Mouse (Mus musculus) neural tube, embryonic 13.5 days (tissue): ENCODE data around the gene Hsd3b2. TPM values are rescaled to one million over a fixed set of nuclear protein-coding genes. Genes with fewer than 3 reads are reported as not detected.
"Not testable (repeated sequence)": the region's sequence is repeated elsewhere in the genome, so short reads cannot be mapped to it uniquely, and the experiment has no call there.

Experiments used
- ATAC-seq: fragments of 200-750 bp; cut with Nextera tagmentation; 2 replicates; pipeline ENCODE4 v1.8.0; 2017; ENCODE audit warnings: low read depth, mild to moderate bottlenecking, moderate TSS enrichment, moderate library complexity
- H3K27ac ChIP-seq: fragments of 300-500 bp; sonication (generic); replicated peaks from 2 replicates; pipeline ENCODE4 v1.5.1; 2015; ENCODE audit warnings: moderate library complexity, mild to moderate bottlenecking, inconsistent platforms
- H3K27me3 ChIP-seq: fragments of 300-500 bp; sonication (generic); 2 replicates; pipeline ENCODE4 v1.6.1; 2015; ENCODE audit warnings: mild to moderate bottlenecking, inconsistent platforms
- H3K36me3 ChIP-seq: fragments of 300-500 bp; sonication (generic); 2 replicates; pipeline ENCODE4 v1.6.1; 2015; ENCODE audit warnings: mild to moderate bottlenecking, inconsistent platforms
- H3K4me1 ChIP-seq: fragments of 300-500 bp; sonication (generic); replicated peaks from 2 replicates; pipeline ENCODE4 v1.6.1; 2015; ENCODE audit warnings: inconsistent platforms
- H3K4me2 ChIP-seq: fragments of 300-500 bp; sonication (generic); 2 replicates; pipeline ENCODE4 v1.6.1; 2015; ENCODE audit warnings: inconsistent platforms, mild to moderate bottlenecking, moderate library complexity
- H3K4me3 ChIP-seq: fragments of 300-500 bp; sonication (generic); 2 replicates; pipeline ENCODE4 v1.5.1; 2015; ENCODE audit warnings: mild to moderate bottlenecking, inconsistent platforms
- H3K9ac ChIP-seq: fragments of 300-500 bp; sonication (generic); 2 replicates; pipeline ENCODE4 v1.6.1; 2015; ENCODE audit warnings: moderate library complexity, mild to moderate bottlenecking, inconsistent platforms
- H3K9me3 ChIP-seq: fragments of 300-500 bp; sonication (generic); 2 replicates; pipeline ENCODE4 v1.6.1; 2016; ENCODE audit warnings: inconsistent platforms
- WGBS: fragments of 180-500 bp; shearing (Covaris S2); methylation state at CpG from one replicate; pipeline ENCODE4 v1.1.7; 2015; 5-methylcytosine and 5-hydroxymethylcytosine counted together
- polyA plus RNA-seq: library from polyadenylated mRNA; unstranded; fragments of >200 nt; fragmentation: Nextera tagmentation; extraction: Ambion mirVana; gene quantifications from 2 replicates; pipeline ENCODE4 v1.2.1, GENCODE M21; 2015

The Hsd3b2 gene
- not detected in 2 replicates for polyA plus RNA-seq

DNA sequence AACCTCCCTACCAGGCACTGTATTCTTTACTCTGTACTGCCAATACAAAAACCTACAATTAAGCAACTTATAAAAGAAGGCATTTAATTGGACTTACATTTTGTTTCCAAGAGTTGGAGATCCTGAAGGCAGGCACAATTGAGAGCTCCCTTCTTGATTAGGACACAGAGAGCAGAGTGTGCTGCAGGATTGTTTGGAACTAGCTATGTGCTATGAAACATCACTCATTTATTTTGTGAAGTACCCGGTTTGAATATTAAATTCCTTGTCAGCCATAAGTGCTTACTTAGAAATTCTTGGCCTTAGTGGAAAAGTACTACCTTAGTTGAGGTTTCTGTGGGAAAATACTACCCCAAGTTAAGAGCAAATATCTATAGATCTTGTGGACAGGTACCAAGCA lies at the start of gene Hsd3b2:
TSS of gene Hsd3b2 (minus strand) at position 168 of the 400 bp plus-strand sequence.
- 72% methylated on average over 1 of the region's 1 CpGs for WGBS
- Histone ChIP-seq H3K36me3 (no peaks in the 10 kb centered on the region), H3K27me3 (no peaks in the 10 kb centered on the region), H3K9me3 (no peaks in the 10 kb centered on the region), H3K9ac (no peak within 1 kb of the TSS), H3K27ac (no peak within 1 kb of the TSS), H3K4me3 (no peak within 1 kb of the TSS), H3K4me1 (no peaks in the 10 kb centered on the region), H3K4me2 (no peak within 1 kb of the TSS)
- ATAC-seq, result no peak

DNA sequence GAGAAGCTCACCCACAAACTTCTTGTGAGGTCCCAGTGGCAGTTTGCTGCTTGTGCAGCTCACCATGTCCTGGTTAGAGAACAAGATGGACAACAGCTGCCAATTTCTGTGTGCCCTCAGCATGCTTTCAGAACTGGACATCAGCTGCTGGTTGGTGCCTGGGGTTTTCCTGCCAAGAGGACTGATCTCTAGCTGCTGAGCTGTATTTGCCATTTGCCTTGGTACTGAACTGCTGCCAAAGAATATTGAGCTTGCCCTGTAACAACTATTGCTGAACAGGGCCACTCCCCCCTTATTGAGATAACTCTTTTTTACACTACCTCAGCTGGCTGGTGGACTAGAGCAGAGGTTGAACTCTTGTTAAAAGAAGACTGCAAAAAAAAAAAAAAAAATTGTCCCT lies 39.8 kb upstream of the Hsd3b2 start:
- no peak overlapping the region for H3K9ac ChIP-seq
- no peak overlapping the region for H3K27ac ChIP-seq
- H3K4me1 ChIP-seq, result no peaks in the 10 kb centered on the region
- no peak for ATAC-seq
- H3K4me2 ChIP-seq, result no peak overlapping the region
- no peaks in the 10 kb centered on the region for H3K27me3 ChIP-seq
- H3K4me3 ChIP-seq, result no peak overlapping the region
- H3K36me3 ChIP-seq, result no peaks in the 10 kb centered on the region
- H3K9me3 ChIP-seq, result no peaks in the 10 kb centered on the region

DNA sequence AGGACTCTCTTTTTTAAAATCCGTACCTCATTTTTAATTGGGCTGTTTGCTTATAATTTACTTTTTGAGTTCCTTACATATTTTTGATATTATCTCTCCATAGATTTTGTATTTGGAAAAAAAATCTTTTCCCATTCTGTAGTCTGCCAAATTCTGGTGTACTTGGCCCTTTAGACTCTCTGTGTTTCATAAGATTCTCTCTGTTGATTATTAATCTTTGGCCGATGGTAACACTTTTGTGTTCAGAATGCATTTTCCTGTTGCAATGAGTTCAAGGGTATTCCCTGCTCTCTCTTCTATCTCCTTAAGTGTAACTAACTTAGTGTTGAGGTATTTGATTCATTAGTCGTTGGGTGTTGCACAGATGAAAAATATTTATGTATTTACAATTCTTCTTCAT lies 32.5 kb upstream of the Hsd3b2 start:
- no peaks in the 10 kb centered on the region for H3K36me3 ChIP-seq
- WGBS, result 90% methylated on average over 3 of the region's 3 CpGs

DNA sequence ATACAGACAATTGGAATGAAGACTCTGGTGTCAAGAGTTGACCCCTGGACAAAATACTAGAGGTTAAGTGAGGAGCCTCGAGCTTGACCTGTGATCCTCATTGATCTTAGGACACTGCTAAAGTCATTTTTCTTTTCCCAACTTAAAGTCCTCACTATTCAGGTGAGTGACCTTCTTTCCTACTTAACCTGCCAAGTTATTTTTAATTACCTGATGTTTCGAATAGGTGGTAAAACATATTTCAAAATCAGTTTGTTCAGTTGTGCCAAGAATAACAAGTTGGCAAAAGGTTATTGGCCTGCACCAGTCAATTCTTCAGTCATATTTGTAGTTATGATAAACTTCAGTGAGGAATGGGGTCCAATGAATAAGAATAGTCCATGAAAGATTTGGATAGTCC lies 27.8 kb upstream of the Hsd3b2 start:
- no peaks in the 10 kb centered on the region for H3K27me3 ChIP-seq
- H3K4me2 ChIP-seq, result no peak overlapping the region
- H3K9me3 ChIP-seq, result no peaks in the 10 kb centered on the region
- no peaks in the 10 kb centered on the region for H3K4me1 ChIP-seq
- no peak overlapping the region for H3K4me3 ChIP-seq
- H3K9ac ChIP-seq, result no peak overlapping the region
- no peak for ATAC-seq
- WGBS, result 74% methylated on average over 2 of the region's 2 CpGs
- no peak overlapping the region for H3K27ac ChIP-seq
- no peaks in the 10 kb centered on the region for H3K36me3 ChIP-seq

More for the DNA sequence above, 32.5 kb upstream of the Hsd3b2 start:
- Histone ChIP-seq H3K27ac (no peak overlapping the region), H3K4me1 (no peaks in the 10 kb centered on the region), H3K9ac (no peak overlapping the region), H3K4me3 (no peak overlapping the region), H3K9me3 (no peaks in the 10 kb centered on the region), H3K27me3 (no peaks in the 10 kb centered on the region), H3K4me2 (no peak overlapping the region)
- ATAC-seq, result no peak

DNA sequence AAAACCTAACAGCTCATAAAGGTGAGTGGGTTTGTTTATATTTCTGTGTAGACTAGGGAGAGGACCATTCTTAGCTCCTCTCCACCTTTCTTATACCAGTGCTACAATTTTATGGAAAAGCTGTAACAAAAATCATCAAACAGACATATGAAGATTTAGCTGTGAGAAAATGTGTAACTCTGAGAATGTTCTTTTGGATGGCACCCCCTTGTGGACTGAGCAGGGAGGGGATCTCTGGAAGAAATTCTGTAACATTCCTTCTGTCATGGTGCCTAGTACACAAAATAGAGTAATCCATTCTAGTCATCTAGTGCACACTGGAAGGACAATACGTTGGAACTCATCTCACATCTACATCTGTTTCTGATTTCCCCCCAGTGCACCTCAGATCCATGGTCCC lies 16.7 kb upstream of the Hsd3b2 start:
- not testable (repeated sequence) for H3K27me3 ChIP-seq, H3K27ac ChIP-seq, H3K4me3 ChIP-seq, H3K9me3 ChIP-seq, H3K4me2 ChIP-seq, ATAC-seq, H3K9ac ChIP-seq, H3K4me1 ChIP-seq, H3K36me3 ChIP-seq
- 66% methylated on average over 1 of the region's 1 CpGs for WGBS

DNA sequence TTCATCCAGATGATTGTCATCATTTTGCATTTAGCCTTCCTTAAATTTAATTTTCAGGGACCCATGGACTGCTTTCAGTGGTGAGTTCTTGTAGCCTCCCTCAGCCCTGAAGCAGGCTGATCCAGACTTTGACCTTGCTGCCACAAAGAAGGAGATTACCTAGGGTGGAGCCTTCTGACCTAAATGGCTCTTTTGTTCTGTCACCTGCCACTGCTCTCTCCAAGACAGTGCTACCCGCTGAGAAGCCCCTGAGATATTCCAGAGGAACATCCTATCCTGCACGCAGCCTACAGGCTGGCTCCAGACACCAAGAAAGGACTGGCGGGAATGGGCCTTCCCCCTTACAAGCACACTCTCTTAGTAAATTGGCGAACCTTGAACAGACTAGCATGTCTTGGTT lies 10.0 kb upstream of the Hsd3b2 start:
- Histone ChIP-seq H3K27ac (no peak overlapping the region), H3K9ac (no peak overlapping the region), H3K27me3 (no peaks in the 10 kb centered on the region), H3K4me1 (no peaks in the 10 kb centered on the region), H3K9me3 (no peaks in the 10 kb centered on the region), H3K36me3 (no peaks in the 10 kb centered on the region), H3K4me3 (no peak overlapping the region), H3K4me2 (no peak overlapping the region)
- WGBS, result 66% methylated on average over 4 of the region's 4 CpGs
- no peak for ATAC-seq

DNA sequence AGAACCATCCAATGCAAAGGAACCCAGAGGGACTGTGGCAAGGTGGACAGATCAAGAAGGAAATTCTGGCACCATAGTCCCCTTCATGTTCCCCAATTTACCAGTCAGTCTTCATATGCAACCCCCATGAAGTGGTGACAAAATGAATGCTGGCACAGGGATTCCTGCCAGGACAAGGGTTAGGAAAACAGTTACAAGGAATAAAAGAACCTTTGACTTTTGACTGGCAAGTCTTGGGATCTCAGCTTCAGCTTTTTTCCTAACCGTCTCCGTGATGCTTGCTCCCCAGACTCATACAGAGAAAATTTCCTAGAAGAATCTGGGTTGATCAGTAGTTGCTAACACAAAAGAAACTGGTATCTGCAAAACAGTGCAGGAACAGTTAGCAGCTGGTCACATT lies 9.4 kb upstream of the Hsd3b2 start:
- Histone ChIP-seq H3K4me2 (no peak overlapping the region), H3K4me1 (no peaks in the 10 kb centered on the region), H3K9ac (no peak overlapping the region), H3K27ac (no peak overlapping the region), H3K27me3 (no peaks in the 10 kb centered on the region), H3K9me3 (no peaks in the 10 kb centered on the region), H3K4me3 (no peak overlapping the region), H3K36me3 (no peaks in the 10 kb centered on the region)
- ATAC-seq, result no peak
- 94% methylated on average over 2 of the region's 2 CpGs for WGBS

DNA sequence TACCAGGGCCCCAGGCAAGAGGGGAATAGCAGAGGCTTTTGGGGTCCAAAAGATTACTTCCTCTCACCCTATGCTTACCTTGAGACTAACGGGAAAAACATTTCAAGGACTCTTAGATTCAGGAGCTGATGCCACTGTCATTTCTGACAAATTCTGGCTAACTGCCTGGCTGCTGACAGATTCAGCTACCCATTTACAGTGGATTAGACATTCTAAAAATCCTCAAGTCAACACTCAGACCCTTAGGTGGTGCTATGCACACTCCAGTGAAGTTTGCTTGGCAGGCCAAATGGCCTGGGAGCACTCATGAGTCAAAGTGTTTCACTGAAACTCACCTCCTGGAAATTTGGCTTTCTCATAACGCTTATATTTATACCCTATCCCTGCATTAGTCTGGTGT lies 1.9 kb upstream of the Hsd3b2 start:
- no peak for ATAC-seq
- Histone ChIP-seq H3K4me2 (no peak overlapping the region), H3K27me3 (no peaks in the 10 kb centered on the region), H3K9ac (no peak overlapping the region), H3K36me3 (no peaks in the 10 kb centered on the region), H3K27ac (no peak overlapping the region), H3K9me3 (no peaks in the 10 kb centered on the region), H3K4me1 (no peaks in the 10 kb centered on the region), H3K4me3 (no peak overlapping the region)
- WGBS, result 85% methylated on average over 2 of the region's 2 CpGs

DNA sequence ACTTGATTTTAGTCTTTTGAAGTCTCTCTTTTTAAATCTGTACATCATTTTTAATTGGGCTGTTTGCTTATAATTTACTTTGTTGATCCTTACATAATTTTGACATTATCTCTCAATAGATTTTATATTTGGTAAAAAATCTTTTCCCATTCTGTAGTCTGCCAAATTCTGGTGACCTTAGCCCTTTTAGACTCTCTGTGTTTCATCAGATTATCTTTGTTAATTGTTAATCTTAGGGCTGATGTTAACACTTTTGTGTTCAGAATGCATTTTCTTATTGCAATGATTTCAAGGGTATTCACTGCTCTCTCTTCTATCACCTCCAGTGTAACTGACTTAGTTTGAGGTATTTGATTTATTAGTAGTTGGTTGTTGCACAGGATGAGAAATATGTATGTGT lies 3.6 kb downstream of the Hsd3b2 start:
- Histone ChIP-seq H3K27me3 (no peaks in the 10 kb centered on the region), H3K4me3 (no peak overlapping the region), H3K9me3 (no peaks in the 10 kb centered on the region), H3K36me3 (no peaks in the 10 kb centered on the region), H3K4me1 (no peaks in the 10 kb centered on the region), H3K27ac (no peak overlapping the region), H3K9ac (no peak overlapping the region), H3K4me2 (no peak overlapping the region)
- ATAC-seq, result no peak

DNA sequence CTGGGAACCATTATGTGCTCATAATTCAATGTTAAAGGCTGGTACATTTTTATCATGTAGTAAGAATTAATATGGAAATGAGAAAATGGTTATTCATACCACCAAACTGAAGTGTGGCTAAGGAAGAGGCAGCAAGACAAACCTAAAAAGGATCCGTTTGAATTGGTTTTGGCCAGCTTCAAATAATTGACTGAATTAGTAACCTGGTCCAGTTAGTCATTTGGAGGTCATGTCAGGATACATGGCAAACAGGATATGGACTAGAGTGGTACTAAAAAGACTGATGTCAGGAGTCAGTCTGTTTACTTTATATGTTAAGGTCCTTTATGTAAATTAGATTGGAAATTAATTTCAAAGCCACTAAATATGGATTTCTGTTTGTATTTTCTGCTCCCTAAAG lies 41.9 kb downstream of the Hsd3b2 start:
- 81% methylated on average over 1 of the region's 1 CpGs for WGBS
- Histone ChIP-seq H3K4me3 (no peak overlapping the region), H3K4me2 (no peak overlapping the region), H3K27me3 (no peaks in the 10 kb centered on the region), H3K4me1 (no peaks in the 10 kb centered on the region), H3K36me3 (no peaks in the 10 kb centered on the region), H3K9ac (no peak overlapping the region), H3K9me3 (no peaks in the 10 kb centered on the region), H3K27ac (no peak overlapping the region)
- no peak for ATAC-seq

DNA sequence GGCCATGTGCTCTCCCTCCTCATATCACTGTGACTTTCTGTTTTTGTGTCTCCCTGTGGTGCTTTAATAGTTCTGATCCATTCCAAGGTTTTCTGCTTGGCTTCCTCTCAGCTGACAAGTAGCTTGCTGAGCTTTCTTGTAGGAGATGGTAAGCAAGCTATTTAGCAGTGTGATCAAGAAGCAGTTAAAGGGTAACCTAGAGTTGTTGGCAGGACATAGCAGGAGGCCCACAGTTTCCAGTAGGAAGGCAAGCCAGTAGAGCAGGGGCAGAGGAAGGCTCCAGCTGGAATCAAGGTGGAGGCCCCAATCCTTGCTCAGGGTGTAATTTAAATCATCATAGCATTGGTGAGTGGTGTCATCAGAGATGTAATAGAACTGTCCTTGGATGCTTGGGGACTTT lies 43.6 kb downstream of the Hsd3b2 start:
- Histone ChIP-seq H3K36me3 (no peaks in the 10 kb centered on the region), H3K27me3 (no peaks in the 10 kb centered on the region), H3K9me3 (no peaks in the 10 kb centered on the region), H3K4me1 (no peaks in the 10 kb centered on the region), H3K4me2 (no peak overlapping the region), H3K9ac (no peak overlapping the region), H3K4me3 (no peak overlapping the region), H3K27ac (no peak overlapping the region)
- no peak for ATAC-seq
